Mouse (Mus musculus) layer of hippocampus, postnatal 10 days (tissue): ENCODE measurements around the gene Phactr1. TPM values are rescaled to one million over a fixed set of nuclear protein-coding genes. Genes with fewer than 3 reads are reported as not detected.
"Not testable (repeated sequence)": the region's sequence is repeated elsewhere in the genome, so short reads cannot be mapped to it uniquely, and the experiment has no call there.

ENCODE experiments used
- DNase-seq, 2 experiments: peaks; one replicate each; pipeline ENCODE4 v3.0.0; 2021; ENCODE audit warnings: low spot score in 2 of 2
- total RNA-seq, 2 experiments: library from RNA; stranded (reverse); gene quantifications; 2 replicates each; pipeline ENCODE4 v1.2.3; 2021

Phactr1 gene
- total RNA-seq, 2 experiments from 2014 or later = 222 to 228 TPM

DNA sequence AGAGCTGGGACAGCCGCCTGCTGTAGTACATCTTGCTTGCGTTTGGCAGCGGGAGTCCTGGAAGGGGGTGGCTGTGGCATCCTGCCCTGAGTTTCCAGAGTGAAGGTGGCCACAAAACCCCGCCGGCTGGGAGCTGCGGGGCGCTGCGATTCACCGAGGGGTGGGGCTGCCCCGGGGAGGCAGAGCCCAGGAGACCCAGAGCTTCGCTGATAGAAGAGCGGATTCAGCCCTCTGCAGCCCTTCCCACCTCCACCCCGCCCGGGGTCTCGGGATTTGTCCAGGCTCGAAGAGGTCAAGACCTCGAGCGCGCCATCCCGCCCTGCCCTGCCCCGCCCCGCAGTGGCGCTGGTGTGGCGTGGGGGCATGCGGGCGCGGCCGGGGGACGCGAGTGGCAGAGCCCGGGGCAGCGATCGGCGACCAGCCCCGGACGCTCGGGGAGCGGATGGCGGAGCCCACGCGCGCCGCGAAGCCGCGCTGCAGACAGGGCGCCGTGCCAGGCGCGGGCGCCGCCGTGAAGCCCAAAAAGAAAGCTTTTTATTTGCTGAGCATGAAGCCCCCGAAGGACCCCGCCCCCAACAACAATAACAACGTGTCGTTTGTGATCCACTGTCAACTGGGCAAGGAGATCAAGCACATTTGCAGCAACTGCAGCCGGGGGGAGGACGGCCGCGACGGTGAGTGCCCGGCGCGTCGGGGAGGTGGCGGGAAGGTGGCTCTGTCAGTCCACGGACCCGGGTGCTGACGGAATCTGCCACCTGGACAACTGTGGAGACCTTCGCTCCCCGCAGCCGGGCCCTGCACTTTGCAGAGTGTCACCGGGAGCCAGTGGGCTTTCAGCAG, 236.0 kb downstream of the Phactr1 start:
- DNase-seq = peak; percentile 73 to 75

DNA sequence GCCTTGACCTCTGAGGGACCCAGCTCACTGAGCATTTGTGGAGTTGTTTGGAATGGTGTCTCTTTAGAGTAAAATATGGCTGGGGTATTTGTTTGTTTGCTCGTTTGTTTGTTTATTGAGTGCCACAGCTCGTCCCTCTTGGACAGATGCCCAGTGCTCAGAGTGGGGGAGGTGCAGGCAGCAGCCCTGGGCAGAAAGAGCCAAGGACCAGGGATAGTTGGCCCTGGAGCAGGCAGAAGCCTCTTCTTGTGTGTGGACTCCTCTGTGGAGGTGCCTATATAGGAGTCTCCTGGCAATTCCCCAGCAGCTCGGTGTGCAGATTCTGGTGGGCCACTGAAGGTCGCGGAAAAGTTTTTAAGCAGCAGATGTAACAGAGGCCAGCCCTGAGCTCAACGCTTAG, 236.8 kb downstream of the Phactr1 start:
- peak; percentile 63 to 80 for DNase-seq

DNA sequence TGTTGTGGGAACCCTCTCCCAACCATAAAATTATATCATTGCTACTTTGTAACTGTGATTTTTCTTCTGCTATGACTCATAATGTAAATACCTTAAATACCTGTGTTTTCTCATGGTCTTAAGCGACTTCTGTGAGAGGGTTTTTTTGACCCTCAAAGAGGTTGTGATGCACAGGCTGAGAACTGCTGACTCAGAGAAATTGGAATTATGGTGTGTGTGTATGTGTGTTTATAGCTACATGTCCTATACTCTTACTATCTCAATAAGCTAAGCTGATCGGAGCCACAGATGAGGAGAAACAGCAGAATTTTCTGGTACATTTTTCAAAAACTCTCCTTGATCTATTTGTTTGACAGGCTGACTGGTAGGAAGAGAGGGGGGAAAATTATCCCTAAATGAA, 239.6 kb downstream of the Phactr1 start:
- no peak for DNase-seq

DNA sequence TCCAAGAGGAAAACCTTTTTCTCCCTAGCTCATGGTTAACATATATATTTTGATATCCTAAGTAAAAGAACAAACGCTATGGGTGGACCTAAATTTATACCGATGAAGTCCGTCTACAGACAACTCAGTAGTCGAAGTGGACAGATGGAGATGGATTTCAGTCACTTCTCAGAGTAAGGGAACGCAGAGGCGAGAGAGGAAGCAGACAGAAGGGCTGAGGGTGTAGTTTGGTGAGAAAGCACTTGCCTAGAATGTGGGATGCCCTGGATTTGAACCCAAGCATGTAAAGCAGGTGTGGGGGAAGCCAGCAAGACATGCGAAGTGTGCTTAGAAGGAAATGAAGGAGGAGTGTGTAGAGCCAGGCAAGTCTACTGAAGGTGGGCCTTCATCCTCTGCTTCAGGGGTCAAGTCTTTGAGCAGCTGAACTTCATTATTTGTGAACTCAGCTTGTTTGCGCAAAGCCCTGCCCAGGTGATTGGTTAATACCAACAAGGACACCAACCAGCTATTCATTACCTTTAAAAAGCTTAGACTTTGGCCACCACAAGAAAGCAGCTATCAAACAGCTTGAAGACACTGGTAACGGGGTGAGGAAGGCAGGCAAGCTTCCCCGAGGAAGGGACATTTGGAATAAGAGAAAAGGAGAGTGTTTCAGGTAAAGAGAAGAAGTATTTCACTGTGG, 241.5 kb downstream of the Phactr1 start:
- DNase-seq = no peak

DNA sequence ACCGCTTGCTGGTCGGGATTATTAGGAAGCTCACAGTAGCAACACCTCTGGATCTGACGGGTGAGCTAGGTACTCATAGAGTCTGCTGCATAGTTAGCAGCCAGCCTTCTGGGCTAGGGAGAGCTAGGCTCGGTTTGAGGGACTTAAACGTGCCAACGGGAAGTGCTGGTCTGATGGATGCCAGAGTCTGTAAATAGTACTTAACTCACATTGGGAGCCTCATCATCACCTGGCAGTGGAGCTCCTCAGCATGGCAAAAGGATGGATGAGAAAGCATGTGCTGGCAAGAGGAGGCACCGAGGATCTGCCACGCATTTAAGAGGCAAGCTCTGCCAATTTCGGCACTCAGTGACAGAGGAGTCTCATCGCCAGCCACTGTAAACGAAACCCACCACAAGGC, 247.4 kb downstream of the Phactr1 start:
- DNase-seq = no peak

DNA sequence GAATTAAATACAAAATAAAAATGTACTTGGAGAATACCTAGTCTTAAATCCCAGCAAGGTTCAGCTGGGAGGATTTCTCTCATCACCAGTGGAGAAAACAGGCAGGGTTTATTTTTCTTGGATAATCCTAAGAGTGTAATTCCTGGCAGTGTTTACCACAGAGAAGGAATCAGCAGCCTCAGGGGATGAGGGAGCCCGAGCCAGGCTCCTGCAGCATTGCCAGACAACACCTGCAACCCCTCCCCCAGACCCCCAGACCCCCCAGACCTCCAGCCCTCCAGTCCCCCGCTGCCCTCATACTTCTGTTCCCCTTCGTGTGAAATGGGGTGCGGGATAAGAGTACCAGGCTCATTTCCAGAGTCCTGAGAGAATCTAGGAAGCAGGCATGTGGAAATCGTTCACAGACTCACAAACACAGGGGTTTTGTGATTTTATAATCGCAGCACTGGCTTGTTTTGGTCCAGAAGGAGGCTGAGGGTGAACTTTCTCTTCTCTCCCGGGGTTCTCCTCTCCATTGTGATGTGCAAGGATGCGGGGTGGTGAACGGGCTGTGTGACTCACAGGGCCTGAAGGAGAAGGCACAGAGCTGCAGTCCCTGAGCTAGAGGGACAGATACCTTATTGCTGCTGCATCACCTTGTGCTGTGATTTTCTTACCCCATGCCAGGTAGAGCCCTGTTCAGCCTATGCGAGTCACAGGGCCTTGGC, 249.3 kb downstream of the Phactr1 start:
- no peak for DNase-seq

DNA sequence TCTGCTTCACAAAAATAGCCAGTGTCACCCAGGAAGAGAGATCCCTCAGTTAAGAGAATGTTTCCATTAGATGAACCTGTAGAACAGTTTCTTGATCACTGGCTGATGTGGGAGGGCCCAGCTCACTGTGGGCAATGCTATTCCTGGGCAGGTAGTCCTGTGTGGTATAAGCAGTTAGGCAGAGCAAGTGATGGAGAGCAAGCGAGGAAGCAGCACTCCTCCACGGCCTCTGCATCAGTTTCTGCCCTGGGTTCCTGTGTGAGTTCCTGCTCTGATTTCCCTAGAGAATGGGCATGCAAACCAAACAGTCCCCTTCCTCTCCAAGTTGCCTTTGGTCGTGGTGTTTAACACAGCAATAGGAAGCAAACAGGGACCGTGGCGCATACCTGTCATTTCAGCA, 251.6 kb downstream of the Phactr1 start:
- DNase-seq = no peak

DNA sequence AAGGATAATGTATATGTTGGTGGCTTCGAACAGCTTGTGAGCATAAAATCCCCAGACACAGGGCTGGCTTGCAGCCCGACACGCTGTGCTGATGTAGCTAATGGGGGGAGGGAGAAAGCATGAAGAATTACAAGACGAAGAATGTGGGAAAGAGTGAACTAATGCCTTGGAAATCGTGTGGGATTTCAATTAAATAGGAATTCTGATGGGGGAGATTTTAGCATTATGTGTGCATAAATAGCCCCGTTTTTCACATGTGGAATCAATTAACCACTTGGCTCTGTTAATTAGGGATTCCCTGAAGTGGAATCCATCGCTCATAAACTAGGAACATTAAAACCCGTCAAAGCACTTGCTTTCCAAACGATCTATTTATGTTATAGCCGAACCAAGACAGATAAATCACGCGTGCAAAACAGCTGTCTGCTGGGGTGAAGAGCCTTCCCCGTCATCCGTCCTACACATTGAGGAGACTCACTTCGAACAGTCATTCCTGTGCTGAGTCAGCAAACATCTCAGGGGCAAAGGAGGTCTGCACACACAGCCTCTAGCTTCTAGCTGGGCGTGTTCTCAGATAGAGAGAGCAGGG, 254.2 kb downstream of the Phactr1 start:
- no peak for DNase-seq

DNA sequence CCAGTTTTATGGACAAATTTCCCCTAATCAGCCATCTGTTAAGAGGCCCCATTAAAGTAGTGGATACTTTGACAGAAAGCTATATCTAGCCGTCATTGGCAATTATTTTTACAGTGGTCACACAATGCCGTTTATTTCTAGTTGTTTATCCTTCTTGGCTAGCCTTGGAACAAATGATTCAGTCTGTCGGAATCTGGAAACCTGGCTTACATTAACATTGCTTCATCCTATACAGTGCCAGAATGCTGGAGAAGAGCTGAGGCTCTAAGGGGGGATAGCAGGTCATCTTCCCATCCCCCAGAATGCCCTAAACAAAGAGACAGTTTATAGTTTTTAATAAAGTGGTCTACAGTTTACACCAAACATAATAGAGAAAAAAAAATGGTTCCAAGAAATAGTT, 257.4 kb downstream of the Phactr1 start:
- no peak for DNase-seq

DNA sequence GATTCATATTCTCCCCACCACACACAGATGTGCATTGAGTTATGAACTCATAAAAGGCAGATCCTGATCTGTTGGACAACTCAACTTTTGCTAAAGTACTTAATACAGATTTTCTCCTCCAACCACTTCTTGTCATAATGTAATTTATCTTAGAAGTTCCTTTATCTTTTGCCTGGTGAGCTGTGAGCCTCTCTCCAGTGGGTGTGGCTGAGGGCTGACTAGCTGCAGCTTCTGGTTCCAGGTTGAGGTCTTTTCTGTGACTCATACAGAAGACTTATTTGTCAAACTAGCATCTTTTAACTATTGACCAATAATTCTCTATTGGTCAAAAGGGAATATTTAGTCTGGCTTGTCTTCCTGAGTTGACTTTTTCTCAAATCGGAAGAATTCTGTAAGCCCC, 257.9 kb downstream of the Phactr1 start:
- DNase-seq = no peak

DNA sequence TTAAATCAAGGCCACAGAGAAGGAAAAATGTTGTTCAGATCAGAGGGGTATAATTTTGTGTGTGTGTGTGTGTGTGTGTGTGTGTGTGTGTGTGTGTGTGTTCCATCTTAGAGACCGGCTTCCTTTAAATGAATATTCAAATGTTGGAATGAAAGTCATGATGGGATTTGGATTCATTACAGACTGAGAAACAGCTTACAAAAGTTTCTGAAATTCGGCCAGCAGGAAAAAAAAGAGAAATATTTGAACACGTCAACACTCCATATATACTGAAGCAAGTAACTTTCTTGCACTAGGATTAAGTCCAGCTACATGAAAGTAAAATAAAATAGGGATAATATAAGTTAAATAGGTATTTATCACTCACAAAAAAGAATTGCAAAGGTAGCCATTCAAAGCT, 259.8 kb downstream of the Phactr1 start:
- DNase-seq = no peak

DNA sequence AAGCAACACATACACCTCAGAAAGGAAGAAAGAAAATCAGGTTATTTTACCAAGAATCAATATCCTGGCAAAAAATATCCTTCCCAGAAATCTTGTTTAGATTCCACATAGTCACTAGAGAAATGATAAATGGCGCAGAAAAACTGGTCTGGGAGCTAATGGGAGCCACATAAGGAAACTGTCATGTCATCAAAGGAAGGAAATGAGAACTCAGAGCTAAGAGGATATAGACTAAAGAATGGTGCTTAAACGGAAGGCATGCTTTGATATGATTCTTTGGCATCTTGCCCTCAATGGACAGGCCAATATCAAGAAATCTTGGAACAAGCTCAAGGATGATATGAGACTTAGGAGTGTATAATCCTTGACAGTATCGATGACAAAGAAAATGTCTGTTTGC, 263.7 kb downstream of the Phactr1 start:
- no peak for DNase-seq

DNA sequence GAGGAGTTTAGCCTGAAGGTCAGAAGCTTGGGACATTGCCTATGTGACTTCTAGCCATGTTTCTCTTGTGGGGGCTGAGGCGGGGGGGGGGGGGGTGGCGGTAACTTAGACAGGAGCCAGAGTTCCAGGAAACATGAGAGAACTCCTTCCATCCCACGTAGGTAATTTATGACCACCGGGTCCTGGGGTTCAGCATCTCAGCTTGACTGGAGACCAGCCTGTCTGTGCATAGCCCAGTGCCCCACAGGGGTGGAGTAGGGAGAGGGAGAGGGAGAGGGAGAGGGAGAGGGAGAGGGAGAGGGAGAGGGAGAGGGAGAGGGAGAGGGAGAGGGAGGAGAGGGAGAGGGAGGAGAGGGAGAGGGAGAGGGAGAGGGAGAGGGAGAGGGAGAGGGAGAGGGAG, 264.8 kb downstream of the Phactr1 start:
- DNase-seq = not testable (repeated sequence)

DNA sequence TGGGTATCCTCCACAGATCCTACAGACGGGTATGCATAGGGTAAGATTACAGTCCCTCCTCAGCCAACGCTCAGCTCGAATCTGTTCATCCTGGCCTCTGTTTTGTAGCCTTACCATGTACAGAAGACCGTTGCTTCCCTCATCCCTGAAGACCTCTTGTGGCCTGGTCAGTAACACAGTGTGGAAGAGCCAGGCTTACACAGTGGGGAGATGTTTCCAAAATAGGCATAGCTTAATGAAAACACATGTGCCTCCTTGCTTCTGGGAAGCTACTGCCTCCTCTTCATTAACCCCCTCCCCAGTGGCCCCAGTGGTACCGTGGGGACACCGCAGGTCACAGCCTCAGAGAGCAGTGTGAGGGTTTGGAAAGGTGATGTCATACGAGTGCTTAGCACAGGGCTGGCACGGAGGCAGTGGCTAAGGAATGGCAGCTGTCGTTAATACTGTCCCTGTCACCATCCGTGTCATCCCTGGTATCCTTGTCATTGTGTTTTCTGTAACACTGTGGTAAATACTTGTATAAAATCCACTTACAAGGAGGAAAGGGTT, 268.4 kb downstream of the Phactr1 start:
- no peak for DNase-seq

DNA sequence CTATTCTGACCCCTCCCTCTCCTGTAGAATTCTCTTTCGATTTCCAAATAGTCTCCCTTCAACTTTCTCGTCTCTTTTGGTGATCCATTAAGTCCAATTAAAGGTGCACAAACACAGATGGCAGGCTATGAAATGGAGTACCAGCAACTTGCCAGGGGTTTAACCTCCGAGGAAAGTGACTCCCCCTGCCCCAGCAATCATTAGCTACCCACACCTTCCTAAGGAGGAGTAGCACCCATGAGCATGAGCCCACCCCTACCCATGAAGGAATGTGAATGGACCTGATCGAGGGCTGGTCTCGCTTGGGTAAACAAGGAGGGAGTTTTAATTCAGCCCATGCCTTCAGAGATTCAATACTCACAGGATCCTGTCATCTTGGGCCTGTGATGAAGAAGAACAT, 268.9 kb downstream of the Phactr1 start:
- DNase-seq = no peak

DNA sequence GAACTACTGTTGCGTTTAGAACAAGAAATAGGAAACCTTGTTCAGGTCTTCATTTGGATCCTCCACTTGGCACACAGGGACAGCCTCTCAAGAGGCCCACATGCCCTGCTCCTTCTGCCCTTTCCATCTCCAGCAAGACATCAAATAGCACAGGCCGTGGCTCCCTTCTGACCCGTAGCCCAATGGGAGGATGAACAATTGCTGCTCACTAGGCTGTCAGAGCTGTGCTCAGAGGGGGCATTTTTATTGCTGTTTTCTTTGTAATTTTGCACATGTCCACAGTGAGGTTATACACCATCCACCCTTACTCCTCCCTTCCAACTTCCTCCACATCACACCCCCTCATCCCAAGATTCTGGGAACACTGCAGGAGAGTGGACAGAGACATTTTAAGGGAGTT, 269.6 kb downstream of the Phactr1 start:
- DNase-seq = no peak

DNA sequence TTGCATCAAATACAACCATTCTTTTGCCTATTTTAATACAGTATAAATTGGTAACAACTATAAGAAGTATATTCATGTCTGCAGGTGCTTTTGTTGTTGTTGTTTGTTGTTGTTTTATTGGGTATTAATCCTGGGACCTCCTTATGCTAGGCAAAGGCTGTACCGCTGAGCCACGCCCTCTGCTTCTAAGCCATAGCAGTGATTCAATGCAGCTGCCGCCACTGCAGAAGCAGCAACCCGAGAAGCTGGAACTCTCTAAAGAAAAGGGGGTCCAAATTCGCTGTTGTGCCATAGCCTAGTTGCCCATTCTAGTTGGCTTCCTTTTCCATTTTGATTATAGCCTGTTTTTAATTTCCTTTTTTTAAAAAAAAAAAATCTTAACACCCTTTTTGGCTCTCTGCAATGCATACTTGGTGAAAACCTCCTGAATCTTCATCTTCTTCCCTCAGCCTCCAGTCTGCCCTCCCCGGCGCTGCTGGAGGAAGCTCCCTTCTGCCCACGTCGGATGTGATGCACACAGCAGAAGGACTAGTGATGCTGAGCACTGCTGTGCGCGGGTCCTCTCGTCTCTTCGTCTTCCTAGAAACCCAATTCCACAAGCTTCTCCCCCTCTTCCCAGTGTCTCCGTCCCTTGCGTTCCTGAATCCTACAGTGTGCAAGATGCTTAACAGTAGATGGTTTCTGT, 271.8 kb downstream of the Phactr1 start:
- DNase-seq = no peak

DNA sequence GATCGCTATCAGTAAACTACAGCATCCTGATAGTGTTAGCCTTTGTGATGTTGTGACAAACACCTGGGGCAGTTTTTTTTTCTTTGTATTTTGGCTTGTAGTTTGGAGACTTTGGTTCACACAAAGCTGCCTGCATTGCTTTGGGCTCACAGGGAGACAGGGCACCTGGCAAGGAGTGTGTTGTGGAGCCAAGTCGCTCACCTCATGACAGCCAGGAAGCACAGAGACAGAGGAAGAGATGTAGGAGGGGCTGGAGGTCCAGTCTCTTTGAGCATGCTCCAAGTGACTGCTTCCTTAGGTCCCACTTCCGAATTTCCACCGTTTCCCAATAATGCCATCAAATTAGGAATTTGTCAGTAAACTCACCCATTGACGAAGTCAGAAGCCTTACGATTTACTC, 272.6 kb downstream of the Phactr1 start:
- no peak for DNase-seq

DNA sequence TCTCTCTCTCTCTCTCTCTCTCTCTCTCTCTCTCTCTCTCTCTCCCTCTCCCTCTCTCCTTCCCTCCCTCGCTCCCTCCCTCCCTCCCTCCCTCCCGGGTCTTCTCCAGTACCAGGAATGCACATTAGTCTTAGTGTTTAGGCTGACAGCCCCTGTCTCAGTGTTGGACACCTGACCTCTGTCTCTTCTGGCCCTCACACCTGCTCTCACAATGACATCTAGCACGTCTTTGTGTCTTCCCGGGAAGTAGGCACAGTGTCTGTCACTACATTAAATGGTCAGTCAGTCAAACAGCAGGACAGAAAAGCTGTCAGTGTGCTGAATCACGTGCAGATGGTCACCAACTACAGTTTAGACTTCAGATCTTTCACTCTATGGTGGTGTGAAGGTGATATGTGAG, 273.7 kb downstream of the Phactr1 start:
- no peak for DNase-seq

DNA sequence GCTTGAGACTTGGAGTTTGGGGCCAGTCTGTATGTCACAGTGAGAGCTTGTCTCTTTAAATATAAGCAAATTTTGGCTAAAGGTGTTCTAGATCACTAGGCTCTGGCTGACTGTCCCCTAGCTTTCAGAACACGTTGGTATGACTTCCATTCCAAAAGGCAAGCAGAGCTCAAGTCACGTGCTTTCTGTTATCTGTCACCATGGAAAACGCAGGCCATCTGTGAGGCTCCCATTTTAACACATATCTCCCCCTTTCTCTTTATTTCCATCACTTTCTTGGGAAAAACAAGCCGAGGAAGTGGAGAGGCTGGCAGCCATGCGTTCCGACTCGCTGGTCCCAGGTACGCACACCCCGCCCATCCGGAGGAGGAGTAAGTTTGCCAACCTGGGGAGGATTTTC, 275.9 kb downstream of the Phactr1 start:
- DNase-seq = peak in 1 of 2 experiments; percentile 23

DNA sequence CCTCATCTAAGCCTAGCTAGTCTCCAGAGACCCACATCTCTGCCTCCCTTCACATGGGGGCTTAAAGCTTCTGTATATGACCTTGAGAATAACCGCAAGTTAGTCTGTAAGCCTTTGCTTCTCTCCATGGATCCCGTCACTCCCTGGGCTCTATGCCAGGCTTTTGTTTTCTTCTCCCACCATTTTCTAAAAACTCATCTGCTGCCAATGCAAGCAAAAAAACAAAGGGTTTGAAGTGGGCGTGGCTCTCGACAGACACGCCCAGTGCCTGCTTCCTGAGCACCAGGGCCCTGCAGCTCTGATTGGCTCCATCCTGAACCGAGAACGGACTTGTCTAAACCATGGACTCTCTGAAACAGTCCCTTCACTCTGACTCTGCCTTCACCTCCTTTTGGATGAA, 277.4 kb downstream of the Phactr1 start:
- no peak for DNase-seq
